Mouse (Mus musculus) testis, adult 2 months (tissue): ENCODE measurements around the gene Man1c1. TPM values are rescaled to one million over a fixed set of nuclear protein-coding genes. Genes with fewer than 3 reads are reported as not detected.
A peak's percentile ranks its signal among the peaks of the same experiment; 100 is the strongest.

Experiments
- H3K27ac ChIP-seq: fragments of 200-500 bp; 2 replicates; pipeline ENCODE4 v1.5.1; 2012; ENCODE audit warnings: low read depth, low read length; ENCODE audit not compliant: control insufficient read depth, insufficient read depth
- H3K27me3 ChIP-seq: fragments of 200-500 bp; 2 replicates; pipeline ENCODE4 v1.6.1; 2012; ENCODE audit warnings: mild to moderate bottlenecking, low read length, moderate library complexity; ENCODE audit not compliant: control insufficient read depth, insufficient read depth
- H3K36me3 ChIP-seq: fragments of 200-500 bp; 2 replicates; pipeline ENCODE4 v1.6.1; 2012; ENCODE audit warnings: mild to moderate bottlenecking, low read length; ENCODE audit not compliant: control insufficient read depth, insufficient read depth
- H3K4me1 ChIP-seq: fragments of 200-500 bp; 2 replicates; pipeline ENCODE4 v1.6.1; 2012; ENCODE audit warnings: low read length; ENCODE audit not compliant: control insufficient read depth, insufficient read depth
- H3K4me3 ChIP-seq: fragments of 200-500 bp; 2 replicates; pipeline ENCODE4 v1.5.1; 2012; ENCODE audit warnings: low read depth, mild to moderate bottlenecking, low read length, moderate library complexity, mixed read lengths; ENCODE audit not compliant: control insufficient read depth
- CTCF ChIP-seq: fragments of 200-500 bp; IDR thresholded peaks from 2 replicates; pipeline ENCODE4 v1.5.1; 2012; ENCODE audit warnings: low read depth, mild to moderate bottlenecking, inconsistent platforms, low read length, moderate library complexity; ENCODE audit not compliant: control insufficient read depth, insufficient read depth, insufficient replicate concordance
- POLR2A ChIP-seq: fragments of 200-500 bp; IDR thresholded peaks from 2 replicates; pipeline ENCODE4 v1.6.1; 2012; ENCODE audit warnings: low read depth, mild to moderate bottlenecking, inconsistent platforms, low read length, moderate library complexity; ENCODE audit not compliant: control insufficient read depth
- polyA plus RNA-seq: library from polyadenylated mRNA; depleted of rRNA; stranded (reverse); fragments of >200 nt; gene quantifications from 2 replicates; pipeline ENCODE4 v1.2.3, GENCODE M21; 2012

Man1c1 gene
- polyA plus RNA-seq, 1 experiment = 0.95 TPM

DNA sequence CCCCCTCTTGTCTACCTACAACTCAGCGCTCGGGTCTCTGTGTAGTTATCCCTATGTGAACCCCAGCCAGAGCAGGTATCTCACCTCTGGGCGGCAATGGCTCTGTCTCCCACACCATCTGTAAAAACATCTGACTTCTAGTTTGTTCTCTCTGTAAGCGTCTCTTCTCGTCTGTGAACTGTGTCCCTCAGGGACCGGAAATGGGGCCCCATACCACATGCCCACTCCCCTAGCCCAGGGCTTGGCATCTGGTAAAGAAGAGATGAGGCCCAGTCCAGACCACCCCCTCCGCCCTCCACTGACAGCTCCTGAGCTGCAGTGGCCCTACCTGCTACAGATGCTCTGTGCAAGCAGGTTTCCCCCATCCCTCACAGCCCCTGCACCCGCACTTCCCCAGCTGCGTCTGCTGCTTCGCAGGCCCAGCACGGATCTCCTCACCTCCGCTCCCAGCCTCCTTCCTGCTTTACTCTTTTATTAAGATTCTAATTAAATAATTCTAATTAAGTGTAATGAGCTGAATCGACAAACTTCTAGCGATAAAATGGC, 33.3 kb upstream of the Man1c1 start:
- TF ChIP-seq CTCF (no peak), POLR2A (no peak)
- peaks cover 10% of the 10 kb centered on the region for H3K4me1 ChIP-seq
- no peaks in the 10 kb centered on the region for H3K27me3 ChIP-seq
- no peak overlapping the region for H3K27ac ChIP-seq
- no peaks in the 10 kb centered on the region for H3K36me3 ChIP-seq
- H3K4me3 ChIP-seq = no peak overlapping the region

GRCm38 (mm10) chr4:134736147-134736546, 32.1 kb upstream of the Man1c1 start:
- Histone ChIP-seq H3K27ac (no peak overlapping the region), H3K4me3 (no peak overlapping the region), H3K36me3 (no peaks in the 10 kb centered on the region), H3K27me3 (no peaks in the 10 kb centered on the region), H3K4me1 (peaks cover 10% of the 10 kb centered on the region)
- TF ChIP-seq CTCF (no peak), POLR2A (no peak)

- Histone ChIP-seq H3K4me1 (peaks cover 10% of the 10 kb centered on the region), H3K36me3 (no peaks in the 10 kb centered on the region), H3K4me3 (peak overlapping the region; percentile 85), H3K27me3 (no peaks in the 10 kb centered on the region), H3K27ac (peak overlapping the region; percentile 88)
- no peak for TF ChIP-seq POLR2A
- TF ChIP-seq CTCF = no peak
Observed at GRCm38 (mm10) chr4:134734629-134735081, 30.6 kb upstream of the Man1c1 start.

DNA sequence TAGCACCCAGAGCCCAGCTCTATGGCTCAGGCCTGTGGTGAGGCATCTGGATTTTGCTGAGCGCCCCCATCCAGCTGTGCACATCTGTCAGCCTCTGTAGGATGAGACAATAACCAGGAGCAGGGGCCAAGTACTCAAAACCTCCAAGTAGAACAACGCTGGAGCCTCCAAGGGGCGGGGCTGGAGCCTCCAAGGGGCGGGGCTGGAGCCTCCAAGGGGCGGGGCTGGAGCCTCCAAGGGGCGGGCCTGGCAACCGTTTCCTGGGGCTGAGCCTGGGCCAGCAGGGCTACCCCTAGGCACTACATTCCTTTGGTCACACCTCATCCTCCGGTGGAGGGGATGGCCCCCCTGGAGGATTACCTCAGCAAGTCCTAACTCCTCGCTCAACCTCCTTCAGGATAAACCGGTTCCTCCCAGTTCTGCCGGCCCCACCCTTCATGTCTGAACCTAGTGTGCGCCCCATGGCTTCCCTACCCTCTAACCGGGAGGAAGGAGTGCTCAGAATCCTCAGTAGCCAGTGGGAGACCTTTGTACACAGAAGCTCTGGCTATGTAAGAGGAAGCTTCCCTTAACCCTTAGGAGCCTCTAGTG, 30.0 kb upstream of the Man1c1 start:
- Histone ChIP-seq H3K36me3 (no peaks in the 10 kb centered on the region), H3K27ac (peak overlapping the region; percentile 88), H3K27me3 (no peaks in the 10 kb centered on the region), H3K4me3 (peak overlapping the region; percentile 85), H3K4me1 (peaks cover 10% of the 10 kb centered on the region)
- TF ChIP-seq POLR2A (peak; percentile 39; the same call in 1 of the 2 replicates), CTCF (no peak)

- H3K27ac ChIP-seq = no peak overlapping the region
- no peak for TF ChIP-seq POLR2A
- TF ChIP-seq CTCF = no peak
- H3K27me3 ChIP-seq = no peaks in the 10 kb centered on the region
- H3K4me3 ChIP-seq = no peak overlapping the region
- peaks cover 10% of the 10 kb centered on the region for H3K4me1 ChIP-seq
- H3K36me3 ChIP-seq = no peaks in the 10 kb centered on the region
Observed at GRCm38 (mm10) chr4:134733371-134733770, 29.3 kb upstream of the Man1c1 start.

DNA sequence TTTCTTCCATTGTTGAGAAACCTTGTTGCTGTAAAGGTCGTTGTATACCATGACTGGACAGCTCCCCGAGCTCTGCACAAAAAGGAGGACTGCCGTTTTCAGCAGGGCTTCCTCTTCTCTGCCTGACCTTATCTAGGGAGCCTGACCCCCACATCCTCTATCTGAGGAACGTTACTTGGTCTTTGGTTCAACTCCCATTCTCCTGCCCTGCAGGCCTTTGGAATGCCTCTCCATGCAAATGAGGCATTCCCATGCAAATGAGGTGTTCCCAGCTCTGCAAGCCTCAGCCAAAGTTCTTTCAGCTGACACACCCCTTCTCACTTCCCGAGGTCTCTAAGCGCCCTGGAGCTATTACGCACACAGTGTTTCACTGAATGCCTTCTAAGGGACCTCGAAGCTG, 26.0 kb upstream of the Man1c1 start:
- H3K27ac ChIP-seq = no peak overlapping the region
- TF ChIP-seq CTCF = no peak
- TF ChIP-seq POLR2A = no peak
- H3K4me1 ChIP-seq = peaks cover 10% of the 10 kb centered on the region
- H3K27me3 ChIP-seq = no peaks in the 10 kb centered on the region
- H3K4me3 ChIP-seq = no peak overlapping the region
- H3K36me3 ChIP-seq = no peaks in the 10 kb centered on the region

- H3K4me3 ChIP-seq = no peak overlapping the region
- no peak overlapping the region for H3K27ac ChIP-seq
- no peaks in the 10 kb centered on the region for H3K27me3 ChIP-seq
- no peaks in the 10 kb centered on the region; the same call in 1 of the 2 replicates for H3K4me1 ChIP-seq
- no peak for TF ChIP-seq CTCF
- TF ChIP-seq POLR2A = no peak
- H3K36me3 ChIP-seq = no peaks in the 10 kb centered on the region
Observed at GRCm38 (mm10) chr4:134725735-134726345, 21.8 kb upstream of the Man1c1 start.

DNA sequence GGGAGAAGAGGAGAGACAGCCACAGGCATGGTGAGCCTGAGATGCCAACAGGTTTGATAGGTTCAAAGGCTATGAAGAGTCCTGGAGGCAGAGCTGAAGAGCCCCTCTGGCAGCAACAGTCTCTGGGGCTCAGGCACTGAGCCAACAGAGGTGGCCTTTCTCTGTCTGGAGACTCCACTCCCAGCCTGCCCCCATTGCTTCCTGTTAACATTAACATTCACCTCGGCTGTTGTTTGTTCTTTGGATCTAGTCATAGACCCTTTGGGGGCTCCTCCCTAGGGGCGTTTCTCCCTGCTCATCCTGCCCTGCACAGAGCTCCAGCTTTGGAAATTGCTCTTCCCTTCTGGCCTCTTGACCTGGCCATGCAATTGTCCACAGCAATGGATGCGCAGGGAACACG, 20.9 kb upstream of the Man1c1 start:
- Histone ChIP-seq H3K27ac (no peak overlapping the region), H3K4me1 (no peaks in the 10 kb centered on the region; the same call in 1 of the 2 replicates), H3K4me3 (no peak overlapping the region), H3K27me3 (no peaks in the 10 kb centered on the region), H3K36me3 (no peaks in the 10 kb centered on the region)
- TF ChIP-seq CTCF (no peak), POLR2A (no peak)
